Mouse (Mus musculus) liver, embryonic 12.5 days (tissue): ENCODE results near the gene Gm21983. TPM values are rescaled to one million over a fixed set of nuclear protein-coding genes. Genes with fewer than 3 reads are reported as not detected.

Experiments used
- ATAC-seq: fragments of 200-750 bp; cut with Nextera tagmentation; 2 replicates; pipeline ENCODE4 v1.8.0; 2017; ENCODE audit warnings: moderate number of reproducible peaks, mild to moderate bottlenecking, moderate library complexity
- H3K27ac ChIP-seq: fragments of 300-500 bp; sonication (generic); 2 replicates; pipeline ENCODE4 v1.5.1; 2016; ENCODE audit warnings: mild to moderate bottlenecking
- H3K27me3 ChIP-seq: fragments of 300-500 bp; sonication (generic); replicated peaks from 2 replicates; pipeline ENCODE4 v1.6.1; 2016; ENCODE audit warnings: mild to moderate bottlenecking, moderate library complexity
- H3K36me3 ChIP-seq: fragments of 300-500 bp; sonication (generic); 2 replicates; pipeline ENCODE4 v1.6.1; 2016; ENCODE audit warnings: mild to moderate bottlenecking, moderate library complexity
- H3K4me1 ChIP-seq: fragments of 300-500 bp; sonication (generic); 2 replicates; pipeline ENCODE4 v1.6.1; 2016
- H3K4me2 ChIP-seq: fragments of 300-500 bp; sonication (generic); 2 replicates; pipeline ENCODE4 v1.6.1; 2016; ENCODE audit warnings: mild to moderate bottlenecking, moderate library complexity
- H3K4me3 ChIP-seq: fragments of 300-500 bp; sonication (generic); 2 replicates; pipeline ENCODE4 v1.5.1; 2016; ENCODE audit warnings: mild to moderate bottlenecking, moderate library complexity
- H3K9ac ChIP-seq: fragments of 300-500 bp; sonication (generic); 2 replicates; pipeline ENCODE4 v1.6.1; 2016; ENCODE audit warnings: mild to moderate bottlenecking, moderate library complexity
- H3K9me3 ChIP-seq: fragments of 300-500 bp; sonication (generic); replicated peaks from 2 replicates; pipeline ENCODE4 v1.6.1; 2016; ENCODE audit warnings: mild to moderate bottlenecking, moderate library complexity
- WGBS: fragments of 180-500 bp; shearing (Covaris S2); methylation state at CpG from one replicate; pipeline ENCODE4 v1.1.7; 2016; ENCODE audit not compliant: insufficient replicate concordance; 5-methylcytosine and 5-hydroxymethylcytosine counted together
- polyA plus RNA-seq: library from polyadenylated mRNA; unstranded; fragments of >200 nt; fragmentation: Nextera tagmentation; extraction: Ambion mirVana; gene quantifications from 2 replicates; pipeline ENCODE4 v1.2.1, GENCODE M21; 2016

Gm21983 gene
- polyA plus RNA-seq: 0.24 TPM in 1 of 2 replicates, not detected in the other

DNA sequence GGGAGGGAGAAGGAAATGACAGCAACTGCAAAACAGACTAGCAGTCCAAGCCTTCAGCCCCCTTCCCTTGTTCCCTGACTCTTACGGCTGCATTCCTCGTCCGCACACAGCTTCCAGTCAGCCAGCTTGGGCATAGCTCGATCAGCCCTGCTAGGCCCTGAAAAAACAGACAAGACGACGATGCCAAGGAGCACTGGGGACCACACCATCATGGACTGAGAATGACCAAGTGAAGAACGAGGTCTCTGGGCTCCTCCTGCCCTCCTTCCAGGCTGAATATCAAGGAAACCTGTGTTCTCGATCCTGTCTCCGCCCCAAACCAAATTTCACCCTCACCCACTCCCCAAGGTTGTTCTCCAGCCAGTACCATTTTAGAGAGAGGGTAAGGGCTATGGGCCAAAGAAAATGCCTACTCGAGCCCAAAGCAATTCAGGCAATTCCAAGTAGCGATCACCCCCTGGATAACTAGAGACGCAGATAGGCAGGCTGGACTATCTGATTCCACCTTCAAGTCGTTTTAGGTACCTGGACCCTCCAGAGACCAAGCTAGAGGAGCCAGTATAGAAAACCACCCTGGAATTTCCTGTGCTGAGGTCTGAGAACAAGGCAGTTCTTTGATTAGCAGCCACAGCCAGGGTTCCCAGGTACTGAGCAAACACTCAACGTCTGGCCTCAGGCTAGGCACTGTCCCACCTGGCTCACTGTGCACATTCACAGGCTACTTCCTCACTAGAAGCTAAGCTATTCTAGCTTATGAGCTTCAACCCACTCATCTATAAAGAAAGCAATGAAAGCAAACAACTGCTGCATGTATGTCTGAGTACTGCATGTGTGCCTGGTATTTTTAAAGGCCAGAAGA, at the start of gene Gm21983, which contains the start of gene Mia:
TSS of gene Gm21983 (minus strand) at position 250 of the 859 bp plus-strand sequence.
TSS of gene Mia (minus strand) at position 321 of the 859 bp plus-strand sequence.
- Histone ChIP-seq H3K9me3 (no peaks in the 10 kb centered on the region), H3K9ac (no peak within 1 kb of the TSS), H3K36me3 (peaks cover 33% of the 10 kb centered on the region), H3K4me3 (no peak within 1 kb of the TSS), H3K4me2 (no peak within 1 kb of the TSS), H3K27me3 (no peaks in the 10 kb centered on the region), H3K27ac (0 out of 2 replicates have a peak within 1 kb of the TSS, but pooled peaks have one; percentile 66), H3K4me1 (peaks cover 23% of the 10 kb centered on the region)
- ATAC-seq: no peak
- 68% methylated on average over 14 of the region's 14 CpGs for WGBS

DNA sequence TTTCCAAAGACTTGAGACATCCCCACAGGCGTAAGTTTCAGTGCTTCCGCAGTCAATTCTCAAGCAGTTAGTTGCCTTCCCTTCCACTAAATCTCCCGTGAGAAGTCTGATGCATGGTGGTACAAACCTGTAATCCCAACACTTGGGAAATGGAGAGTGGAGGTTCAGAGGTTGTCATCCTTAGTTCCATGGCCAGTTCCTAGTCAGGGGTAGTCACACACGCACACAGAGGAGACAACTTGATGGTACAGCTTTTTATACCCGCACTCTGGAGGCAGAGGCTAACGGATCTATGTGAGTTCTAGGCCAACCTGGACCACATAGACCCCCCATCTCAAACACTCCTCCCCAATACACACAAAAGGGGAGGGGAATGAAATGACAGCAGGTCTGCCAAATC, 48.0 kb upstream of the Gm21983 start:
- Histone ChIP-seq H3K27me3 (no peaks in the 10 kb centered on the region), H3K36me3 (peaks cover 7% of the 10 kb centered on the region), H3K9ac (peak overlapping the region; percentile 84), H3K9me3 (no peaks in the 10 kb centered on the region), H3K27ac (peak overlapping the region; percentile 80), H3K4me2 (peak overlapping the region; percentile 92), H3K4me1 (peaks cover 74% of the 10 kb centered on the region), H3K4me3 (peak overlapping the region; percentile 70)
- ATAC-seq: no peak
- WGBS: 24% methylated on average over 6 of the region's 6 CpGs

DNA sequence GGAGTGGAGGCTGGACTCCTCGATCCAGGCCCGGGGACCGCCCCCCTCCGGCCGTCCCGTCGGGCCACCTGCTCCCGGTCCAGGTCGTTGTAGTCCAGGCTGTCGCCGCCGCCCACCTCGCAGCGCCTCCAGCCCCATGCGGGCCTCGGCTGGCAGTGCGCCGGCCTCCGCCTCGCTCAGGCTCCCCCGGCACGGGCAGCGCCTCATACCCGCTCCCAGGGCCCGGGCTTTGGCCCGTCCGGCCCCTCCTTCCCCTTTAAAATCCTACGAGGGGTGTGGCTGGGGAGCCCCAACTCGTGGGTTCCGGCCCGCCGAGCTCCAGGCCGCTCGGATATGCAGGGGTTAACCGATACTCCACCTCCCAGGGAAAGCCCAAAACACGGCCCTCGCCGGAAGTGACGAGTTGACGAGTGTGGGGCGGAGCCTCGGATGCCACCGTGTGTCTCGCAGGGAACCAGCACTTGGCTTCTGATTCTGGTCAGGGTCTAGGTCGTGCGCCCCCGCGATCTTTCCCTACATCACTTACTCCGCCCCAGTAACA, 47.5 kb upstream of the Gm21983 start, which contains the start of gene Itpkc:
TSS of gene Itpkc (minus strand) at position 381 of the 541 bp plus-strand sequence.
- peaks cover 7% of the 10 kb centered on the region for H3K36me3 ChIP-seq
- H3K9ac ChIP-seq: peak within 1 kb of the TSS; percentile 84
- H3K27me3 ChIP-seq: no peaks in the 10 kb centered on the region
- ATAC-seq: peak; percentile 81
- H3K4me2 ChIP-seq: peak within 1 kb of the TSS; percentile 92
- no peaks in the 10 kb centered on the region for H3K9me3 ChIP-seq
- H3K4me1 ChIP-seq: peaks cover 74% of the 10 kb centered on the region
- H3K27ac ChIP-seq: peak within 1 kb of the TSS; percentile 80
- H3K4me3 ChIP-seq: peak within 1 kb of the TSS; percentile 70
- under 1% methylated on average over 49 of the region's 49 CpGs for WGBS

DNA sequence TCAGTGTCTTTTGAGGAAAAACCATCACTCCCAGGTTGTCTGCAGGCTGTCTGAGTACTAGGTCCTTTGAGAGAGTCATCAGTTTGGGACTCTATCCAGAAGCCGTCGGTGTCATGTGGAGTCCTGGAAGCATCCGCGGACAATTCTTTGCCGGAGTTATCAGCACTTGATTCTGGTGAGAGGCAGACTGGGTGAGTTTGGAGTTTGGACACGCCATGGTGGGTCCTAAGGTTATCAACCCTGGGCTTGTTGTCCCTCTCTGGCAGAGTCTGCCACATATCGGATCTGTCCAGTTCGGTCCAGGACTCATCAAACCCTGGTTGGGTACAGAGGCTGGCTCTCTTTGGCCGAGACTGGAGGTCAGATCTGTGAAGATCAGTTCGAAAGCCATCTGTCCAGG, 46.8 kb upstream of the Gm21983 start:
- WGBS: 7% methylated on average over 10 of the region's 10 CpGs
- peak; percentile 3; the same call in 1 of the 2 replicates for ATAC-seq
- peak overlapping the region; percentile 70 for H3K4me3 ChIP-seq
- H3K27ac ChIP-seq: peak overlapping the region; percentile 80
- H3K9me3 ChIP-seq: no peaks in the 10 kb centered on the region
- no peaks in the 10 kb centered on the region for H3K27me3 ChIP-seq
- peaks cover 7% of the 10 kb centered on the region for H3K36me3 ChIP-seq
- H3K4me1 ChIP-seq: peaks cover 79% of the 10 kb centered on the region
- H3K9ac ChIP-seq: peak overlapping the region; percentile 84
- H3K4me2 ChIP-seq: peak overlapping the region; percentile 92

DNA sequence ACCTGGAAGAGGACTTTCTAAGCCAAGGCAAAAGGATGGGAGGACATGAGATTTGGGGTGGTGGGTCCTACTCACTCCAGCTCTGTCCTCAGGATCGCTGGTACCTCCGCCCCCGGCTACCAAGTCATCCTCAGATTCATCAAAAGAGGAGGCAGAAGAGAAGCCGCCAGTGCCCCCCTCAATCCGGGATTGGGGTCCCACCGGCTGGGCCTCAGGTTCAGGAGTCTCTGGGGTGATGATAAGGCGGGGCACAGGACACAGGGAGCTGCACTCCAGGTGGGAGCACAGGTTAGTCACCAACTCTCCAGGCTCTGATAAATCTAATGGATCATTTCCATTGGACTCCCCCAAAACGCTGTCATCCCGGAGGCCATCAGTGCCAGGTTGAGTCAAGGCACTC, 46.4 kb upstream of the Gm21983 start:
- H3K4me3 ChIP-seq: peak overlapping the region; percentile 70
- peak overlapping the region; percentile 92 for H3K4me2 ChIP-seq
- no peaks in the 10 kb centered on the region for H3K9me3 ChIP-seq
- peaks cover 7% of the 10 kb centered on the region for H3K36me3 ChIP-seq
- H3K4me1 ChIP-seq: peaks cover 79% of the 10 kb centered on the region
- 37% methylated on average over 9 of the region's 9 CpGs for WGBS
- ATAC-seq: no peak
- H3K27me3 ChIP-seq: no peaks in the 10 kb centered on the region
- H3K9ac ChIP-seq: peak overlapping the region; percentile 84
- H3K27ac ChIP-seq: no peak overlapping the region

DNA sequence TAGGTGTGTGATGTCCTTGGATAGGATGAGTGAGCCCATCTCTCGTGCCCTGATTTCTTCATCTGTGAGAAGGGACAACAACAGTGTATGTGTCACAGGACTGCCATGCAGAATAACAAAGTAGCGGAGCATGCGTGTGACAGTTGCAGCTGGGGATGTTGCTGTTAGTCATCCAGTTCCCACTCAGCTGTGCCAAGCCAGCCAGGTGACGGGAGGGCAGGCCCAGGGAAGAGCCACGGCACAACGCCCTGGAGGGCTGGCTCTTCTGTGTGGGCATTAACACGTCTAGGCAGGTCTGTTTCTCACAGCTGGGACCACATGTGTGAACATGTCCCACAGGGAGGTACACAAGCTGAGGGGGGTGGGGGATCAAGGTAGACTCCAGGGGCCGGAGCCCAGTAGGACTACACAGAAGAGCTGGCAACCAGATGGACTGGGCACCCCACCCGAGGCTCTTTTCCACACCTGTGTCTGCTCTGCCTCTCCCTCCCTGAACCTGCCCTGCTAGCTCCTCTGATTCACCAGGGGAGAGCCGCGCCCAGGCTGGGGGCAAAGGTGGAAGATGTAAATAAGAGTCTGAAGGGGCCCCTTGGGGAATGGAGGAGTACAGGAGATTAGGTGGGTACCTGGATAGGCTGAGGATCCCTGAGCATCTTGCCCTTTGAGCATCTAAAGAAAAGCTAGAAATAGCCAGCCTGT, 44.1 kb upstream of the Gm21983 start:
- WGBS: 81% methylated on average over 11 of the region's 11 CpGs
- Histone ChIP-seq H3K9me3 (no peaks in the 10 kb centered on the region), H3K27me3 (no peaks in the 10 kb centered on the region), H3K27ac (0 out of 2 replicates have a peak overlapping the region, but pooled peaks have one; percentile 21), H3K4me1 (peaks cover 83% of the 10 kb centered on the region), H3K4me3 (no peak overlapping the region), H3K9ac (no peak overlapping the region), H3K36me3 (peaks cover 17% of the 10 kb centered on the region), H3K4me2 (peak overlapping the region; percentile 92)
- no peak for ATAC-seq

DNA sequence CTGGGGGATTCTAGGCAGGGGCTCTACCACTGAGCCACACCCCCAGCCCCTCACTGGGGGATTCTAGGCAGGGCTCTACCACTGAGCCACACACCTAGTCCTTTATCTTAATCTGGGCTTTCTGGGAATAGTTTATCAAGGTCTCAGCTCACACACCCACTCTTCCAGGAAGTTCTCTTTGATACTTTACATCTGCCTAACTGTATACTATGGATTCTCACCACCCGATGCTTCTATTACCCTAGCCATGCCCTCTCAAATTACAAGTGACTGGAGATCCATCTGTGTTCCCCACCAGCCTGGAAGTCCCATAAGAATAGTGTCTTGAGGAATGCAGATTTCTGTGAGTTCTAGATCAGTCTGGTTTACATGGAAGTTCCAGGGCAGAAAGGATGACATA, 41.7 kb upstream of the Gm21983 start:
- no peaks in the 10 kb centered on the region for H3K9me3 ChIP-seq
- H3K4me2 ChIP-seq: peak overlapping the region; percentile 43
- ATAC-seq: peak; percentile 81
- H3K27ac ChIP-seq: peak overlapping the region; percentile 62
- WGBS: 40% methylated on average over 1 of the region's 1 CpGs
- H3K9ac ChIP-seq: peak overlapping the region; percentile 29; the same call in 1 of the 2 replicates
- H3K27me3 ChIP-seq: no peaks in the 10 kb centered on the region
- H3K4me1 ChIP-seq: peaks cover 71% of the 10 kb centered on the region
- peaks cover 38% of the 10 kb centered on the region for H3K36me3 ChIP-seq
- H3K4me3 ChIP-seq: no peak overlapping the region

DNA sequence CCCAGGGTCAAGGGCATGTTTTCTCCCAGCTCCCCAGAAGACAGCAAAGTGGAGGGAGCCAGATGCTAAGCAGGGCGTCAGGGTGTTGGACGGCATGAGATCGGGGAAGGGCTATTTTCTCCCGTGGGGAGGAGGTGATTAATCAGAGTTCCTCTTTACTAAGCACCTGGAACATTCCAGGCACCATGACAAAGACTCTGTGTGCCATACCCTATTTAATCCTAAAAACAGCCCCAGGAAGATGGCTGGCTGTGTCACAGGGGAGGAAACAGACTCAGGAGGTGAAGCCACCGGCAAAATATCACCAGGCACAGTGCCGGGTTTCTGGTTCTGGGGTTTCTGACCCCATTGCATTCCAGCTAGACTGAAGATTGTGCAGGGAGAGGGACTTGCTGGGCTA, 41.1 kb upstream of the Gm21983 start:
- Histone ChIP-seq H3K9ac (no peak overlapping the region), H3K36me3 (peaks cover 44% of the 10 kb centered on the region), H3K9me3 (no peaks in the 10 kb centered on the region), H3K4me1 (peaks cover 65% of the 10 kb centered on the region), H3K27ac (peak overlapping the region; percentile 62), H3K4me2 (0 out of 2 replicates have a peak overlapping the region, but pooled peaks have one; percentile 43), H3K27me3 (no peaks in the 10 kb centered on the region), H3K4me3 (no peak overlapping the region)
- WGBS: 75% methylated on average over 6 of the region's 6 CpGs
- ATAC-seq: no peak

DNA sequence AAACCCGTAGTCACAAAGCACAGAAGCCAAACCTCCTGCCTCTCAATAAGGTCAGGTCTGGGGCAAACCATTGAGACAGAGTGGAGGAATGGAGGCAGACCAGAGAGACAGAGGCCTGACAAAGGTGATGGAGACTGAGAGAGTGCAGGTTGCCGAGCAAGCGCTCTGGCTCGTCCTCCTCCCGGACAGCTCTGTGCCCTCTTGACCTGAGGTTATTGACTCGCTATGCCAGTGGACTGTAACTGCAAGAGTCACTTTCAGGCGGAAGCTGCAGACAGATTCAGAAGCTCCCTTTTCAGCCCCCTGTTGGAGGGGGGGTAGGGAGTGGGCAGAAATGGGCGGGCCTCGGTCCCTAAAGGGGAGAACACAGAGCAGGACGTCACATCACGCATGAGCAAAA, 39.1 kb upstream of the Gm21983 start:
- 78% methylated on average over 11 of the region's 11 CpGs for WGBS
- Histone ChIP-seq H3K27me3 (no peaks in the 10 kb centered on the region), H3K4me2 (no peak overlapping the region), H3K9ac (no peak overlapping the region), H3K4me1 (peaks cover 45% of the 10 kb centered on the region), H3K27ac (no peak overlapping the region), H3K9me3 (no peaks in the 10 kb centered on the region), H3K4me3 (no peak overlapping the region), H3K36me3 (peaks cover 58% of the 10 kb centered on the region)
- peak; percentile 25; the same call in 1 of the 2 replicates for ATAC-seq

DNA sequence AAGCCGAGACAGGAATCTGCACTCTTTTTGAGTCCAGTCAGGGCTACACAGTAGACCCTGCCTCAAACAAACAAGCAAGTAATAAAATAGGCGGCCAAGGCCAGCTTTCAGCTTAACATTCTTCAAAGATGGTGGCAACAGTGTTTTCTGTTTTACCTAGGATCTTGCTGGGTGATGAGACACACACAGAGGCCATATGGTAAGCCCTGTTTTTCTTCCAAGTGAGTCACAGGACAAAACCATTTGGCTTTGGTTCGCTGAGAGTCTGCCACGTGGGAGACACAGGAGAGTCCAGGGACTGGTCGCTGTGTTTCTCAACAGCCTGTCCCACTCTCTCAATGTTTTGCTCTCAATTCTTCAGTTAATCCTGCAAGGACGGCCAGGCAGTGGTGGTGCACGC, 37.7 kb upstream of the Gm21983 start:
- Histone ChIP-seq H3K9ac (no peak overlapping the region), H3K27ac (no peak overlapping the region), H3K9me3 (no peaks in the 10 kb centered on the region), H3K4me3 (no peak overlapping the region), H3K27me3 (no peaks in the 10 kb centered on the region), H3K4me1 (peaks cover 32% of the 10 kb centered on the region), H3K36me3 (peaks cover 64% of the 10 kb centered on the region), H3K4me2 (no peak overlapping the region)
- 75% methylated on average over 7 of the region's 7 CpGs for WGBS
- ATAC-seq: no peak

DNA sequence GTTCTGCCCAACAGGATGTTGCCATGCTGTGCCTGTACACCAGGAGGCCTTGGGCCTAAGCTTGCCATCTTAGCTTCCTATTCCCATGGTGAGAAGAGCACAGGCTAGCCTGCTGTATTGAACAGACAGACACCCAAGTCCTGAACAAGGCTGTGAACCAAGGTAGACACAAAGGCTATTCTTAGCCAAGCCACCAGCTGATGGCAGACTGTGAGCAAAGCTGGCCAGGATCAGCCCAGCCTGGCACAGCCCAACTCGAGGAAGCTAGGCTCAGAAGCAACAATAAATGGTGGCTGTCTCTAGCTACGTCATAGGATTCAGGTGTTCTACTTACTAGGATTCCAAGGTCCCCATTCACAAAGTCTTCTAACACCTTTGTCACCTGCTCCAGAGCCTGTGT, 31.7 kb upstream of the Gm21983 start:
- H3K9me3 ChIP-seq: no peaks in the 10 kb centered on the region
- H3K27ac ChIP-seq: no peak overlapping the region
- H3K4me3 ChIP-seq: no peak overlapping the region
- H3K27me3 ChIP-seq: no peaks in the 10 kb centered on the region
- no peak overlapping the region for H3K4me2 ChIP-seq
- H3K36me3 ChIP-seq: peaks cover 89% of the 10 kb centered on the region
- no peak for ATAC-seq
- 0 out of 2 replicates have a peak overlapping the region, but pooled peaks have one; percentile 23 for H3K9ac ChIP-seq
- 62% methylated on average over 2 of the region's 2 CpGs for WGBS
- no peaks in the 10 kb centered on the region for H3K4me1 ChIP-seq
